Mouse (Mus musculus): ENCODE data around the gene Aak1.

Aak1 gene

GRCm38 (mm10) chr6:86848915-86849644, at the start of gene Aak1:
Aak1 (plus strand) TSS chr6:86849517.
- ATAC-seq (ENCODE audit: insufficient number of reproducible peaks, low FRiP score, low TSS enrichment): peak; percentile 82

DNA sequence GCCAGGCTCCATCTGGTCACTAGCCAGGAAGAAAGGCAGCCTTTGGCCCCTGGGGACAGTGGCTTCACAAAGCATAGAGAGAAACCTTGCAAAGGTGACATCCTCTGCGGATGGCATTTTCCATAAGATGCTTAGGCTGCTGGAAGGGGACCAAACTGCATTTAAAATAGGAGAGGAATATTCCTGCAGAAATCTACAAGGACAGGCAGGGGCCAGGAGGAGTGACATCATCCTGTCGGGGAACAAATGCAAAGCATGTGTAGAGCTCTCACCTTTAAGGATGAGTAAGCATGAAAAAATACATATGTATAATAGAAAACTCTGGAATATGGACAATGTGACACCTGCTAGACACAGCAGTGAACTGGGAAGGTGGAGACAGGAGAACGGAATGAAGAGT, 48.9 kb upstream of the Aak1 start:
- no peak for ATAC-seq (ENCODE audit: insufficient number of reproducible peaks, low FRiP score, low TSS enrichment)

- ATAC-seq (ENCODE audit: insufficient number of reproducible peaks, low FRiP score, low TSS enrichment): no peak
These were observed 47.9 kb upstream of the Aak1 start for GRCm38 (mm10) chr6:86801431-86801830.

DNA sequence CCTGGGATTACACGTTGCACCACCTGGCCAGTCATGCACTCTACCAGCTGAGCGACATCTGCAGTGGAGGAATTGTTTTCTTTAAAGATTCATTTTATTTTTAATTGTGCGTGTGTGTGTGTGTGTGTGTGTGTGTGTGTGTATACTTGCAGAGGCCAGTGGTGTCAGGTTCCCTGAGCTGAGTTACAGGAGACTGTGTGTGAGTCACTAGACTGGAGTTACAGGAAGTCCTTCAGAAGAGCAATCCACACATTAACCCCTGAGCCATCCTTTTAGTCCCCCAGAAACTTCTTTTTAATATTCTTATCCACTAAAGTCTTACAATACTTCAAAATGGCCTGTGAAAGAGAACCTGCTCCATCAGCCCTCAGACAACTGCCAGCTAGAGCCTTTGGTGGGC, 44.7 kb upstream of the Aak1 start:
- no peak for ATAC-seq (ENCODE audit: insufficient number of reproducible peaks, low FRiP score, low TSS enrichment)

DNA sequence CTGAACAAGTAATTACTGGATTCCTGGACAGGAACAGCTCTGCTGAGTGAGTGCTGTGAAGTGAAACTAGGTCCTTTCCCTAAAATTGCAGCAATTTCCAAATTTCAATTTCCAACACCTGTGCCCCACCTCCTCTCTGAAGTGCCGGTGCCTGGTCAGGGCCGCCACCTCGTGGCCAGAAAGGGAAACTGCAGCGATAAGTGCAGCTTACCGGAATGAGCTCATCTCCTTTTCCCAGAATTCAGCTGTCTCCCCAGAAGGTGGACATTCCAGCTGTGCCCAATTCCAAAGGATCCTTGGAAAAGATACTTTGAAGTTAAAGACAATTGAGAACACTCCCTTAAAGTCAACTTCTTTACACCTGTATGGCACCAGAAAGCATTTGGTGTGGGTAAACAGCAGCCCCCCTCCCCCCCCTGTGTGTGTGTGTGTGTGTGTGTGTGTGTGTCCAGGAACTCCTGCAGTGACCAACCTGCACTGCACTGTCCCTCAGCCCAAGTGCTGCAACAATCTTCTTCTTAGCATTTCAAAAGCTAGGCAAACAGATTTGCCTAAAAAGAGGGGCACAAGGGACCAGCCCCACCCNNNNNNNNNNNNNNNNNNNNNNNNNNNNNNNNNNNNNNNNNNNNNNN, 42.7 kb upstream of the Aak1 start:
- peak; percentile 76; the same call in 1 of the 2 replicates for ATAC-seq (ENCODE audit: insufficient number of reproducible peaks, low FRiP score, low TSS enrichment)

DNA sequence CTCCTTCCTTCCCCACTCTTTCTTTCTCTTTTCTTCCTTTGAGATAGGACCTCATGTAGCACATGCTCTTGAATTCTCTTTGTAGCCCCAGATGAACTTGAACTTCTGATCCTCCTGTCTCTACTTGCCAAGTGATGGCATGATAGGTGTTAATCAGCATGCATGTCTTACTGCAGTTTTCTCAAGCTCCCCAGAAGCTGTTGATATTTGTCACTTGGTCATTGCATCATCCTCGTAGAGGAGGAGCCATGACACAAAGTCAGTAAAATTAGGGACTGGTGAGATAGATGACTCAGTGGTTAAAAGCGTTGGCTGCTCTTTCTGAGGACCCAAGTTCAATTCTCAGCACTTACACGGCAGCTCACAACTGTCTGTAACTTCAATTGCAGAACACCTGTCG, 36.4 kb upstream of the Aak1 start:
- no peak for ATAC-seq (ENCODE audit: insufficient number of reproducible peaks, low FRiP score, low TSS enrichment)

GRCm38 (mm10) chr6:86813341-86813740, 36.0 kb upstream of the Aak1 start:
- ATAC-seq (ENCODE audit: insufficient number of reproducible peaks, low FRiP score, low TSS enrichment): no peak

DNA sequence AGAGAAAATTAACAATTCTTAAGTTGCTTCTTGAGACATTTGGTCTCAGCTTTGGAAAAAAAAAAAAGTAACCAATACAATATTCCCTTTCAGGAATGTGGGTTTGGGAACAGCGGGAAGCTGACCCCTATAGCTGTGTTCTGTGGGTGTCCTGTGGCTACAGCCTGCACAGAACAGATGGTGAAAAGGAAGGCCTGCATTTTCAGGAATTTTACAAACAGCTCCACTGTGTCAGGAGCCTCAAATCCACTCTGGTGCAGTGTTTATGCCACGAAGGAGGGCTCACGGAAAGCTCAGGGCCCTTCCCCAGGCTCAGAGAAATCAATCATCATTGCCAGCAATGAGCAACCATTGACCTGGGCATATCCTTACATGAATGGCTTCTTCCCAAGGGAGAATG, 34.4 kb upstream of the Aak1 start:
- ATAC-seq (ENCODE audit: insufficient number of reproducible peaks, low FRiP score, low TSS enrichment): 0 out of 2 replicates have a peak, but pooled peaks have one; percentile 22

DNA sequence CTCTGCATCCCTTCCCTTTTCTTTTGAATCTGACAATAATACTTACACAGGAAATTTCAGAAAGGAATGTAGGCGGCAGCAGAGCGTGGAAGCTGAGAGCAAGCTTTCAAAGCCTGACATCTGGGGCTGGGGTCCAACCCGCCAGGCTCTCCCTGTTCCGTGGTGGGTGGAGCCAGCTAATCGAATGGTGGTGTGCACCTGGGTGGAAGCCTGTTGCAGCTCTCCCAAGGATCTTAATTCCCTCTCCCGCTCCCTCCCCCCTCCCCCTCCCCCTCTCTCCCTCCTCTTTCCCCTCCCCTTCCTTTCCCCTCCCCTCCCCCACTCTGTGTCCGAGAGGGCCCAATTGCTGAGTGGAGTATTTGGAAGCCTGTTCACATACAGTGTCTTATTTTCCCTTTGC, 33.9 kb upstream of the Aak1 start:
- ATAC-seq (ENCODE audit: insufficient number of reproducible peaks, low FRiP score, low TSS enrichment): no peak

DNA sequence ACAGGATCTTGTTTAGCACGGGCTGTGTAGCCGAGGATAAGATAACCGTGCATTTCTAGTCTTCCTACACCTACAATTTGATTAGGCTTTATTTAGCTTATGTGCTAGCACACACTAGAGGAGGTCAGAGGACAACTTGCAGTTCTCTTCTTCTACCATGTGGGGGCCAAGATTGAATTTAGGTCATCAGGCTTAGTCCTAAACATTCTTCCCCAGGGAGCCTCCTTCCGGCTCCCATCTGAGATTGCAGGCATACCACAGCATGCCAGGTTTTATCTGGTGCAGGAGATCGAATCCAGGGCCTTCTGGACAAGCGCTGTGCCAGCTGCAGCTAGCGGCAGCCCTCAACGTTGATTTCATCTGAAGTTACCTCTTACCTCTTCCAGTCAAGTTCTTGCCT, 32.7 kb upstream of the Aak1 start:
- ATAC-seq (ENCODE audit: insufficient number of reproducible peaks, low FRiP score, low TSS enrichment): no peak

DNA sequence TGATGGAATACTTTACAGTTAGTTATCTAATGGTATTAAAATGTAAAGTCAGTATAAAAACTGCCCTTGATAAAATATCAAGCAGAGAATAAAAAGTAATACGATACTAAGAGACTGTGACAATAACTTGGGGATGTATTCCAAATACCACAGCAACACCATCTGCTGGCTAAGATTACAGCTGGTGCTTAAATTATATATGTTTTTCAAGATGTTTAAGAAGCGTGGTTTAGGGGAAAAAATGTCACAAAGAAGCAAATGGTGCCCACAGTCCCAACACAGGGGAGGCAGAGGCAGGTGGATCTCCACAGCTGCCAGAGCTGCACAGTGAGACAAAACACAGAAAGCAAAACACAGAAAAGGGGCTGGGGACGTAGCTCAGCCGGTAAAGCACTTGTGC, 30.4 kb upstream of the Aak1 start:
- ATAC-seq (ENCODE audit: insufficient number of reproducible peaks, low FRiP score, low TSS enrichment): no peak

DNA sequence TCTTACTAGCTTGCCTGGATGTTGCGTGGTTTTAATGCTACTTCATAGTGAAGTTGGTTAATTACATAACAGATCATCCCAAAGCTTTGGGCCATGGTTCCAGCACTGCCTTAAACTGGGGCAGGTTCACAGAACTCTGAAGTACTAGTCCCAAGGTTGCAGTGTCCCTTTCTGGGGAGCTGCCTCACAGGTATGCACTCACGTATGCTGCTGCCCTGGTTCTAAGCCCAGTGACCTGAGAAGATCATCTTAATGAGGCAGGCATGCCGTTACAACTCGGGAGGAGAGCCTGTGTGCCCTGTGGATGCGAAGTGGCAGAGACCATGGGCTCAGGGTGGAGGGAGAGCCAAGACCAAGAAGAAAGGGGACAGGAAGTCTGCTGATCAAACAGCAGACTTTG, 29.4 kb upstream of the Aak1 start:
- no peak for ATAC-seq (ENCODE audit: insufficient number of reproducible peaks, low FRiP score, low TSS enrichment)

DNA sequence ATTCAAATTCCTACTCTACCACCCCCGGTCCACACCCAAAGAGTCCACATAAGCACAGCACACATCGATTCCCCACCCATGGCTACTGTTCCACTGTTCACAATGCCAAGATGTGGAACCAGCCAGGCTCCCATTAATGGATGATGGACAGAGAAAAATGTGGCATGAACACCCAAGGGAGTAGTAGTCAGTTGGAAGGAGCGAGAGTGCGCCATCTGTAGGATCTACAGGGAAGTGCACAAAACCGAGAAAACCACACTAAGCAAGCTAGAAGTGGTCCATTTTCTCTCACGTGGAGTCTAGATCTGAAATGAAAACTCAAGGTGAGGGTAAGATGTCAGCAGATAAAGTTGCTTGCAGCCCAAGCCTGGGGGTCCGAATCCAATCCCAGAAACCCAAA, 28.6 kb upstream of the Aak1 start:
- ATAC-seq (ENCODE audit: insufficient number of reproducible peaks, low FRiP score, low TSS enrichment): no peak

DNA sequence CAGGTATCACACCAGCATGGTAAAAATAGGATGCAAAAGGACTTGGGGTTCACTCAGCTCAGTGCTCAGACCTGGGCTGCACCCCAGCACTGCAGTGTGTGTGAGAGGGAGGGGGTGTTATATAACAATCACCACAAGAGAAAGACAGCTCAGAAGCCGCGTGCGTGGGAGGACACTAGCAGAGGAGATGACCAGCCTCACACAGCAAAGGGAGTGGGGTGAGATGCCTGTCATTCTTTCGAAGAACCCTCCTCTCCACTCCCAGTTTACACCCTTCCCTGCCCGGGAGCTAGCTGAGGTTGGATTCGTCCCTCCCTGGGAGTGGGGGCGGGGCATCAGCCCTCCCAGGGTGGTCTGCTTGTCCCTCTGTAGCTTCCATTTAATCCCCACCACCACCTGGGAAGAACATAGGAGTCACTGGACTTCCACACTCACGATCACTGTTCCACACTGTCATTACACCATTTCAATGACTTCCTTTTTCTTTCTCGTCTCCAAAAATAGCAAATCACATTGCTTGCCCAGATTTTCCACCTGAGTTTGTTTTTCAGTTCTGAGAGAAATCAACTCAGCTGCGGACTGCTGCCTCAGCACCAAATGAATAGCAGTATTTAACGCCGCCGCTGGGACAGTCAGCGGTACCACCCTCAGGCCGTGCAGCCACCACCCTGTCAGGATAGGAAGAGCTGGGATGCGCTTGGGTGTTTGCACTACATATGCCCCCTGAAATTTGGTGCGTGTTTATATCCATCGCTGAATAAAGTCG, 26.8 kb upstream of the Aak1 start:
- peak; percentile 94 for ATAC-seq (ENCODE audit: insufficient number of reproducible peaks, low FRiP score, low TSS enrichment)

- ATAC-seq (ENCODE audit: insufficient number of reproducible peaks, low FRiP score, low TSS enrichment): no peak
These were observed 26.3 kb upstream of the Aak1 start for GRCm38 (mm10) chr6:86823051-86823431.

DNA sequence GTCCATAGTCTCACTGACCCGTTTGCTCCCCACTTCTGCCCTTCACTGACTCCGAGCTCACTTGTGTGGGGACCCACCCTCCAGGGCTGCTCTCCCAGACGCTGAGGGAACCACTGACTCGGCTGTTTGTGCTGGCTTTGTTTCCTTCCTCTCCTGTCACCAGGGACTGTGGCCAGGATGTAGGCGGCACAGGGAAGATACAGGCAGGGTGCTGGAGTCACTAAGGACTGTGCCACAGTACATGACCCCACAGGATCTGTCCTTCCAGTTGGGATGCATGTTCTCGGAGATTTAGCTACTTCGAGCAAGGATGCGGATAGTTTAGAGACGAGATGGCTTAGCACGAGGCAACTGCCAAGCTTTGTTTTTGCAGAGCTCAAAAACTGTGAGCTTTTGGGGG, 25.5 kb upstream of the Aak1 start:
- no peak for ATAC-seq (ENCODE audit: insufficient number of reproducible peaks, low FRiP score, low TSS enrichment)

GRCm38 (mm10) chr6:86824401-86824800, 24.9 kb upstream of the Aak1 start:
- ATAC-seq (ENCODE audit: insufficient number of reproducible peaks, low FRiP score, low TSS enrichment): no peak

- ATAC-seq (ENCODE audit: insufficient number of reproducible peaks, low FRiP score, low TSS enrichment): no peak
These were observed 21.9 kb upstream of the Aak1 start for GRCm38 (mm10) chr6:86827432-86827831.

GRCm38 (mm10) chr6:86829768-86830167, 19.5 kb upstream of the Aak1 start:
- no peak for ATAC-seq (ENCODE audit: insufficient number of reproducible peaks, low FRiP score, low TSS enrichment)

DNA sequence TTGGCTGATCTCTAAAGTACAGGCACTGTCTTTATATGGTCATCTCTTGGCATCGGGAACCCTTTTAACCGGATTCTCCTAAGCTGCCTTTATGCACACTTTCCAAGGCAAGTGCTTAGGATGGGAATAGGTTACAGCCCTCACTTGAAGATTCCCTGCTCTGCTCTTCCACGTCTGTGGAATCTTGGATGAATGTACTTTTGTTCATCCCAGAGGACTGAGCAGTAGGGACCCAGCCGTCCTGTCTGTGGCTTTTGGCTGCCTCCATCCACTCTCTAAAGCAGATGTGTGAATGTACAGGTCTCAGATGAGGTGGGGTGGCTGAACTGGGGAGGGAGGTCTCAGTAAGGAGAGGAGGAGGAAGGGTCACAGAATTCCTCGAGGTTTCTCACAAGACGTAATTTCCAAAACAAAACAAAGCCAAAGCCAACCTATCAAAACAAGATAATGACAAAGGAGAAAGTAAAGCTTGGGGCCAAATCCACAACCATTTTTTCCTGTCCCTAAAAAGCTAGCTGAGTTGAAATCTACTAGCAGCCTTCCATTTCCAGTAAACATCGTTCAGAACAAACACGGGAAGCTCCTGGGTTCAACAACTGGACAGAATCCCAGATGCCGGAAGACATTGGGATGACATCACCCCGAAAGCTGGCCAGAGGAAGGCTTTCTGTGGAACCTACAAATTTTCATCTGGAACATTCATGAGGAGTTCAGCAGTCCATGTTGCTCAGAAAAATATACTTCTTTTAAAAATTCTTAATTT, 18.4 kb upstream of the Aak1 start:
- ATAC-seq (ENCODE audit: insufficient number of reproducible peaks, low FRiP score, low TSS enrichment): no peak

Measured in cerebellum, adult (tissue).